Mouse (Mus musculus): Measurements from ENCODE around the gene Sh3bgr.

Sh3bgr gene

GRCm38 (mm10) chr16:96199913-96200701, at the start of gene Sh3bgr:
Gene Sh3bgr (plus strand): TSS chr16:96200450.
- peak; percentile 21 for DNase-seq (ENCODE audit: low spot score)

GRCm38 (mm10) chr16:96150995-96151394, 49.3 kb upstream of the Sh3bgr start:
- no peak for DNase-seq (ENCODE audit: low spot score)

- peak; percentile 70 for DNase-seq (ENCODE audit: low spot score)
Measured at GRCm38 (mm10) chr16:96151551-96151950, 48.7 kb upstream of the Sh3bgr start.

GRCm38 (mm10) chr16:96154476-96154875, 45.8 kb upstream of the Sh3bgr start:
- DNase-seq (ENCODE audit: low spot score): no peak

- peak; percentile 69 for DNase-seq (ENCODE audit: low spot score)
Measured at GRCm38 (mm10) chr16:96156019-96156418, 44.2 kb upstream of the Sh3bgr start.

GRCm38 (mm10) chr16:96157171-96157570, 43.1 kb upstream of the Sh3bgr start:
- peak; percentile 76 for DNase-seq (ENCODE audit: low spot score)

- no peak for DNase-seq (ENCODE audit: low spot score)
Measured at GRCm38 (mm10) chr16:96158511-96159080, 41.7 kb upstream of the Sh3bgr start.

- DNase-seq (ENCODE audit: low spot score): peak; percentile 35
Measured at GRCm38 (mm10) chr16:96159091-96159731, 41.0 kb upstream of the Sh3bgr start.

GRCm38 (mm10) chr16:96159794-96160346, 40.4 kb upstream of the Sh3bgr start:
- no peak for DNase-seq (ENCODE audit: low spot score)

GRCm38 (mm10) chr16:96160927-96161326, 39.3 kb upstream of the Sh3bgr start:
- DNase-seq (ENCODE audit: low spot score): no peak

GRCm38 (mm10) chr16:96161336-96161735, 38.9 kb upstream of the Sh3bgr start:
- no peak for DNase-seq (ENCODE audit: low spot score)

- no peak for DNase-seq (ENCODE audit: low spot score)
Measured at GRCm38 (mm10) chr16:96165723-96166264, 34.5 kb upstream of the Sh3bgr start.

- DNase-seq (ENCODE audit: low spot score): no peak
Measured at GRCm38 (mm10) chr16:96168837-96169236, 31.4 kb upstream of the Sh3bgr start.

GRCm38 (mm10) chr16:96173648-96174047, 26.6 kb upstream of the Sh3bgr start:
- DNase-seq (ENCODE audit: low spot score): no peak

- DNase-seq (ENCODE audit: low spot score): no peak
Measured at GRCm38 (mm10) chr16:96175399-96175798, 24.9 kb upstream of the Sh3bgr start.

- DNase-seq (ENCODE audit: low spot score): no peak
Measured at GRCm38 (mm10) chr16:96179156-96179555, 21.1 kb upstream of the Sh3bgr start.

- no peak for DNase-seq (ENCODE audit: low spot score)
Measured at GRCm38 (mm10) chr16:96187619-96188018, 12.6 kb upstream of the Sh3bgr start.

- DNase-seq (ENCODE audit: low spot score): peak; percentile 100
Measured at GRCm38 (mm10) chr16:96191531-96192506, 8.4 kb upstream of the Sh3bgr start, which contains the start of gene Lca5l. Gene Lca5l (minus strand): TSS chr16:96192271.

GRCm38 (mm10) chr16:96200702-96201028, 415 bp downstream of the Sh3bgr start:
- DNase-seq (ENCODE audit: low spot score): no peak

- DNase-seq (ENCODE audit: low spot score): no peak
Measured at GRCm38 (mm10) chr16:96201485-96202232, 1.4 kb downstream of the Sh3bgr start.

GRCm38 (mm10) chr16:96209789-96210188, 9.5 kb downstream of the Sh3bgr start:
- DNase-seq (ENCODE audit: low spot score): peak; percentile 25
